Mouse (Mus musculus) bone marrow macrophage, adult 2 months (primary cell): ENCODE measurements around the gene Dkk3.

Experiments
- CTCF ChIP-seq: IDR thresholded peaks from 2 replicates; pipeline ENCODE4 v1.5.1; 2012; ENCODE audit warnings: low read depth, mild to moderate bottlenecking, low read length, moderate library complexity
- POLR2A ChIP-seq: IDR thresholded peaks from 2 replicates; pipeline ENCODE4 v1.6.1; 2012; ENCODE audit warnings: mild to moderate bottlenecking, low read depth, low read length, borderline replicate concordance

DNA sequence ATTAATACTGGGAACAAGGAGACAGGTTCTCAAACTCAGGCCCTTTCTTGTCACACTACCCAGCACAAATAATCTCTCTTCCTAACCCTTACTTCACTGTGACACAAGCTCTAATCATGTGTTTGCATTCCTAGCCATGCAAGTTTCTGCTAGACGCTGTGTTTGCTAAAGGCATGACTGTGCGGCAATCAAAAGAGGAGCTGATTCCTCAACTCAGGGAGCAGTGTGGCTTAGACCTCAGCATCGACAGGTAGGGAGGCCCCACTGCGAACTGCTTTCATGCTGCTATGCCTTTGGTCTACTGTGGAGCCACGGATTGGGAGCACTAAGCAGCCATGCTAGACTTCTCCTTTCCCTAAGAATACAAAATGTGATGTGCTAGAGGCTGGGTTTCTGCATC lies 55.0 kb downstream of the Dkk3 start:
- no peak for TF ChIP-seq CTCF
- TF ChIP-seq POLR2A, result no peak
